Mouse (Mus musculus): Measurements from ENCODE around the gene Grrp1. TPM values are rescaled to one million over a fixed set of nuclear protein-coding genes. Genes with fewer than 3 reads are reported as not detected.

Gene Grrp1
- polyA plus RNA-seq, 1 experiment from 2014 or later, result 16.2 TPM

GRCm38 (mm10) chr4:134256407-134257197, 2.7 kb upstream of the Grrp1 start:
- no peak for ATAC-seq
- no peak overlapping the region for H3K4me2 ChIP-seq (ENCODE audit: low read length)
- peaks cover 8% of the 10 kb centered on the region; the same call in 1 of the 2 replicates for H3K4me1 ChIP-seq (ENCODE audit: control insufficient read depth, insufficient read depth, low read length)
- H3K36me3 ChIP-seq (ENCODE audit: control insufficient read depth, insufficient read depth, low read length), result no peaks in the 10 kb centered on the region
- no peak overlapping the region for H3K4me3 ChIP-seq (ENCODE audit: low read depth, low read length)
- H3K27ac ChIP-seq (ENCODE audit: low read length), result no peak overlapping the region; the same call in 1 of the 2 replicates
- no peak overlapping the region for H3K9ac ChIP-seq (ENCODE audit: low read depth, low read length)
- no peaks in the 10 kb centered on the region for H3K9me3 ChIP-seq (replicated peaks; ENCODE audit: control insufficient read depth, low read length, poor library complexity, severe bottlenecking)
- H3K27me3 ChIP-seq (ENCODE audit: control insufficient read depth, insufficient read depth, low read depth, low read length), result peaks cover 35% of the 10 kb centered on the region
- 10% methylated on average over 19 of the region's 19 CpGs for whole genome bisulfite sequencing

DNA sequence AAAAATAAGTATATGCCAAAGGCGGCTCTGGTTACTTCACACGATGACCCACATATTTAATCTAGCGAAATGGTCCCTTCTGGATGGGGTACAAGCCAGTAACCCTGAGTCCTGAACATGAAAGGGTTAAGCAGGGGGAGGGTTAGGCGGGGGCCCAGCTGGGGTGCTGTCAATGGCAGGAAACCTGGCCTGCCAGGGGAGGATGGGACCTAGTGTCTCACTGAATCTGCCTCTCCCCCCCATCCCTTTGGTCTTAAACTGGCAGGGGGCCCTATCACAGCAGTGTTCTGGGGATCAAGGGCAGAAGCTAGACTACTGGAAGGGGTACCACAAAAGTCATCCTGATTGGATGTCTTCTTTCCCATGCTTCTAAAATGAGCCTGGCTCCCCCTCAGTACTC, 1.9 kb upstream of the Grrp1 start:
- Histone ChIP-seq H3K36me3 (ENCODE audit: control insufficient read depth, insufficient read depth, low read length) (no peaks in the 10 kb centered on the region), H3K4me2 (ENCODE audit: low read length) (no peak overlapping the region), H3K4me1 (ENCODE audit: control insufficient read depth, insufficient read depth, low read length) (peaks cover 12% of the 10 kb centered on the region; the same call in 1 of the 2 replicates), H3K27me3 (ENCODE audit: control insufficient read depth, insufficient read depth, low read depth, low read length) (peaks cover 35% of the 10 kb centered on the region), H3K9me3 (replicated peaks; ENCODE audit: control insufficient read depth, low read length, poor library complexity, severe bottlenecking) (no peaks in the 10 kb centered on the region), H3K4me3 (ENCODE audit: low read depth, low read length) (no peak overlapping the region), H3K9ac (ENCODE audit: low read depth, low read length) (no peak overlapping the region), H3K27ac (ENCODE audit: low read length) (no peak overlapping the region; the same call in 1 of the 2 replicates)
- ATAC-seq, result no peak
- WGBS, result 28% methylated on average over 4 of the region's 4 CpGs

DNA sequence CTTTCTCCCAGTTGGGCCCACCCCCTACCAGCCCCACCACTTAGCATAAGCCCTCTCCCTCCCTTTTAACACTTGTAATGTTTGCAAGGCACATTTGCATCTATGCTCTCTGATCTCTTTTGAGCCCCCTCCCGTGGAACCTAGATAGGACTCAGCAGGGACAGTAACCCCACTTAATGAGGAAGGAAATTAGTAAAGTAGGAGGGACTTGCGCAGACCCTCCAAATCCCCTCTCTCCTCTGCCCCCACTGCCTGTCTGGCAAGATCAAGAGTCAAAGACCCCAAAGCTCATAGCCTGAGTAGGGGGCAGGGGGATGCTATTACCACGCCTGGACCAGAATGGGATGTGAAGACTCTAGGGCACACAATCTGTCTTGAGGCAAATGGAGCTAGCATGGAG, 929 bp upstream of the Grrp1 start:
- no peak overlapping the region for H3K4me3 ChIP-seq (ENCODE audit: low read depth, low read length)
- H3K9me3 ChIP-seq (replicated peaks; ENCODE audit: control insufficient read depth, low read length, poor library complexity, severe bottlenecking), result no peaks in the 10 kb centered on the region
- H3K4me2 ChIP-seq (ENCODE audit: low read length), result no peak overlapping the region
- no peak overlapping the region for H3K27ac ChIP-seq (ENCODE audit: low read length)
- 13% methylated on average over 3 of the region's 3 CpGs for WGBS
- peaks cover 14% of the 10 kb centered on the region; the same call in 1 of the 2 replicates for H3K4me1 ChIP-seq (ENCODE audit: control insufficient read depth, insufficient read depth, low read length)
- H3K27me3 ChIP-seq (ENCODE audit: control insufficient read depth, insufficient read depth, low read depth, low read length), result peaks cover 37% of the 10 kb centered on the region
- no peak for ATAC-seq
- no peak overlapping the region for H3K9ac ChIP-seq (ENCODE audit: low read depth, low read length)
- H3K36me3 ChIP-seq (ENCODE audit: control insufficient read depth, insufficient read depth, low read length), result no peaks in the 10 kb centered on the region

DNA sequence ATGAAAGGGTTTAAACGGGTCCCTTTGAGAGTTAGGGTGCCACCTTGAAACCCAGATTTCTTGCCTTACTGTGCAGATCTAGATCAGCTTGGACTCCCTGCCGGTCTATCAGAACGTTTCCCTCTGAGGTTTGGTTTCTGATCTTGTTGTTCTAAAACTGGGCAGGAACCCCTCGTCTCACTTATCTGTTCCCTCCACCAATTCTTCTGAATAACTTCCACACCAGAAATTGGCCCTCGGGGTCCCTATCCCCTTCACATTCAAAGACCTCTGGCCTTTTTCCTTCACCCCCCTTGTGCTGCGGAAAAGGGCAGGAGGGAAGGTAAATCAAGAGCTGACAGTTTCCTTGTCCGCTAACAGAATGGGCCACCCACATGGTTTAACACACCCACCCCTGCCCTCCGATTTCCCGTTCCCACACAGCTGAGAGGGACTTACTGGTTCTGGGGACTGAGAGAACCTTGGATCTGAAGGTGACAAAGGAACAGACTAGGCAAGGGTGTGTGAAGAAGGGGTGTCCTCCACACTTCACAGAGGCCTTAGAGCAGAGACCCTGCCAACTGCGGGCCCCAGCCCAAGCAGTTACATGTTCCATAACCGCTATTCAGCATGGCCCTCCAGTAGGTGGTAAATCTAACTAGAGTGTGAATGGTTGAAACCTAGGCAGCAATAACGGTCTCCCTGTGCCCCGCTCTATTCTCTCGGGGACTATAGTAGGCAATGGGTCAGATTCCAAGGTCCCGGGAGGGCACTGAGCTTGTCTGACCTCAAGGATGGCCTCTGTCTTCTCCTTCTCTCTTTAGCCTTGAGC, 790 bp downstream of the Grrp1 start:
- peak overlapping the region; percentile 59; the same call in 1 of the 2 replicates for H3K4me3 ChIP-seq (ENCODE audit: low read depth, low read length)
- H3K27me3 ChIP-seq (ENCODE audit: control insufficient read depth, insufficient read depth, low read depth, low read length), result peaks cover 47% of the 10 kb centered on the region
- H3K27ac ChIP-seq (ENCODE audit: low read length), result 0 out of 2 replicates have a peak overlapping the region, but pooled peaks have one; percentile 20
- no peaks in the 10 kb centered on the region for H3K9me3 ChIP-seq (replicated peaks; ENCODE audit: control insufficient read depth, low read length, poor library complexity, severe bottlenecking)
- H3K4me2 ChIP-seq (ENCODE audit: low read length), result peak overlapping the region; percentile 77
- WGBS, result 10% methylated on average over 15 of the region's 15 CpGs
- no peaks in the 10 kb centered on the region for H3K36me3 ChIP-seq (ENCODE audit: control insufficient read depth, insufficient read depth, low read length)
- no peak for ATAC-seq
- H3K9ac ChIP-seq (ENCODE audit: low read depth, low read length), result no peak overlapping the region
- peaks cover 18% of the 10 kb centered on the region; the same call in 1 of the 2 replicates for H3K4me1 ChIP-seq (ENCODE audit: control insufficient read depth, insufficient read depth, low read length)

DNA sequence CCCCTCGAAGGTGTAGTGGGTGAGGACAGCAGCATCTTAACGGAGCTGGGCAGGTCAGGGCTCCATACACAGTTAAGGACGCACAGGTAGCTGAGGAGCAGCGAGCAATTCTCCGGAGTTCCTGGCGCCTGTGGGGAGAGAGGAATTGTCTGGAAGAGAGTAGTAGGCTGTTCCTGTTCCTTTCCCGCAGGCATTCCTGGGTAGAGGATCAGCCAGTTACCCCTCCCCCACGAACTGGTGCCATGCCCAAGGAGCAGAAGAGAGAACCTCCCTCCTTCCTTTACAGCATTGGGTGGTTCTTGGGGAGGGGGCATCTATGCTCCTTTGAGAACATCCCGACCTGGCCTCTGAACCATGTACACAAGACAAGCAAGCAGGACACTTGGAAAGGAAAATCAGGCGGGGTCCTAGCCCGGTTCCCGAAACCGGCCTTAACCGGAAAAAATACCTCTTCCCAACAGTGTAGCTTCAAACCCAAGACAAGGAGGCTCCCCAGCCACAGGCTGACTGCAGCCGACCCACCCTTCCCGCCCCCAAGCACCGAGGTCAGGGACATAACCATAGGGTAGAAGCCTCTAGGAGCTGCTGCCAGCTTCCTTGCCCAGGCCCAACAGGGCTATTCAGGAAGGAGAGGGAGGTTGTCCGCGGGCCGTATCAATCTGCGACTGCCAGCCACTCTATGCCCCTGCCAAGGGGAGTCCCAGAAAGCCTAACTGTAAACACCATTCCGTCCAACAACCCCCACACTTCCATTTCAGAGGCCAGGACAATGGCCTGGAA, 1.6 kb downstream of the Grrp1 start:
- no peak for ATAC-seq
- no peaks in the 10 kb centered on the region for H3K36me3 ChIP-seq (ENCODE audit: control insufficient read depth, insufficient read depth, low read length)
- peak overlapping the region; percentile 77 for H3K4me2 ChIP-seq (ENCODE audit: low read length)
- no peaks in the 10 kb centered on the region for H3K9me3 ChIP-seq (replicated peaks; ENCODE audit: control insufficient read depth, low read length, poor library complexity, severe bottlenecking)
- H3K27me3 ChIP-seq (ENCODE audit: control insufficient read depth, insufficient read depth, low read depth, low read length), result peaks cover 53% of the 10 kb centered on the region
- H3K4me1 ChIP-seq (ENCODE audit: control insufficient read depth, insufficient read depth, low read length), result peaks cover 18% of the 10 kb centered on the region; the same call in 1 of the 2 replicates
- peak overlapping the region; percentile 75 for H3K9ac ChIP-seq (ENCODE audit: low read depth, low read length)
- 7% methylated on average over 22 of the region's 22 CpGs for WGBS
- H3K4me3 ChIP-seq (ENCODE audit: low read depth, low read length), result peak overlapping the region; percentile 59
- H3K27ac ChIP-seq (ENCODE audit: low read length), result peak overlapping the region; percentile 81

- H3K27me3 ChIP-seq (ENCODE audit: control insufficient read depth, insufficient read depth, low read depth, low read length), result peaks cover 54% of the 10 kb centered on the region
- WGBS, result 1% methylated on average over 86 of the region's 91 CpGs
- peaks cover 18% of the 10 kb centered on the region; the same call in 1 of the 2 replicates for H3K4me1 ChIP-seq (ENCODE audit: control insufficient read depth, insufficient read depth, low read length)
- H3K9me3 ChIP-seq (replicated peaks; ENCODE audit: control insufficient read depth, low read length, poor library complexity, severe bottlenecking), result no peaks in the 10 kb centered on the region
- peak overlapping the region; percentile 59 for H3K4me3 ChIP-seq (ENCODE audit: low read depth, low read length)
- H3K4me2 ChIP-seq (ENCODE audit: low read length), result peak overlapping the region; percentile 77
- peak; percentile 66 for ATAC-seq
- H3K27ac ChIP-seq (ENCODE audit: low read length), result peak overlapping the region; percentile 81
- no peaks in the 10 kb centered on the region for H3K36me3 ChIP-seq (ENCODE audit: control insufficient read depth, insufficient read depth, low read length)
- H3K9ac ChIP-seq (ENCODE audit: low read depth, low read length), result peak overlapping the region; percentile 75
These were observed 2.4 kb downstream of the Grrp1 start for GRCm38 (mm10) chr4:134251241-134252130.

DNA sequence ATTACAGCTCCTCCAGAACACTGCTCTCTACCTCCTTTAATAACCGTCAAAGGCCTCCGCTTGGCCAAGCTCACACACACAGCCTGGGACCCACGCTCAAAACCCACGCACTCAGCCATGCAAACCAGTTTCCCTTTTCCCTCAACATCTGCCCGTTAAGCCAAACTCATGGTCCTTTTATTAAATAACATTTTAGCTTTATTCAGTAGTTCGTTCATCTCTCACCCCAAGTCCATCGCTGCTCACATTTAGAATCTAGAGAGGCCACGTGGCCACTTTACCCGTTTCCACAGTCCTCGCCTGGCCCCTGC, 3.0 kb downstream of the Grrp1 start:
- H3K36me3 ChIP-seq (ENCODE audit: control insufficient read depth, insufficient read depth, low read length), result no peaks in the 10 kb centered on the region
- no peaks in the 10 kb centered on the region for H3K9me3 ChIP-seq (replicated peaks; ENCODE audit: control insufficient read depth, low read length, poor library complexity, severe bottlenecking)
- no peak for ATAC-seq
- peak overlapping the region; percentile 81 for H3K27ac ChIP-seq (ENCODE audit: low read length)
- H3K4me2 ChIP-seq (ENCODE audit: low read length), result peak overlapping the region; percentile 77
- peaks cover 49% of the 10 kb centered on the region for H3K27me3 ChIP-seq (ENCODE audit: control insufficient read depth, insufficient read depth, low read depth, low read length)
- H3K9ac ChIP-seq (ENCODE audit: low read depth, low read length), result peak overlapping the region; percentile 75
- H3K4me3 ChIP-seq (ENCODE audit: low read depth, low read length), result peak overlapping the region; percentile 59
- H3K4me1 ChIP-seq (ENCODE audit: control insufficient read depth, insufficient read depth, low read length), result peaks cover 21% of the 10 kb centered on the region; the same call in 1 of the 2 replicates
- 3% methylated on average over 10 of the region's 10 CpGs for WGBS

All from midbrain, embryonic 16.5 days (tissue).